25 mouse cellular contexts compared by ENCODE assay signal in the genomic region with DNA sequence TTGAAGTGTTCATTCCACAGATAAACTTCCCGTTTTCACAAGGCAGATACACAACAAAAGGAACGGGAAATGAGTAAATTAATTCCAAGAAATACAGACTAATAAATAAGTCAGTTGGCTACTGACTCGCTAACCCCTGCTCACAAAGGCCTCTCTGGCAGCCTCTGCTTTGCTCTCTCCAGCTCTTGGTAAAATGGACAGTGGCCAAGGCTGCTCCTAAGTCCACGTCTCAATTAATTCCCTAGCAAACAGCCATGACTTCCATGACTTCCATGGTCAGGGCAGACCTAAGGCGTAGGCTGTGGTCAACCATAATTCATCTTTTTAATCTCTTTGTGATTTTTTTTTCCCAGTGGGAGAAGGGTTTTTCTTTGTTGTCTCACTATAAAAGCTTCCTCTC. TPM values are rescaled to one million over a fixed set of nuclear protein-coding genes. Genes with fewer than 3 reads are reported as not detected.
DNase-seq lines count a peak whose midpoint lies in the region; ATAC-seq and TF ChIP-seq lines count a peak whose summit lies in the region.
"Had no signal": no experiment of that assay in that cellular context is flagged by ENCODE, and none has a peak within 500 bp of the region (broad histone marks: within the 10 kb centered on the region; RNA-seq: fewer than 3 reads in every experiment).

No protein-coding gene starts in this region.

- TF ChIP-seq POLR2A in cerebellum, adult 2 months (IDR thresholded peaks at IDR 0.05; ENCODE audit: borderline replicate concordance, insufficient read depth, low read length), result no peak
- TF ChIP-seq POLR2A in kidney, adult 2 months (IDR thresholded peaks at IDR 0.05; ENCODE audit: low read depth, low read length), result no peak

- H3K4me1 ChIP-seq in cerebellum, adult 2 months (ENCODE audit: control insufficient read depth, insufficient read depth, low read length), result no peaks in the 10 kb centered on the region
- no peaks in the 10 kb centered on the region for H3K4me1 ChIP-seq in kidney, adult 2 months (ENCODE audit: control insufficient read depth, insufficient read depth, low read length)
- H3K4me1 ChIP-seq: embryonic facial prominence, embryonic 13.5 days; stomach, embryonic 15.5 days had no signal

- 30% methylated on average over 5 of the region's 5 CpGs for WGBS in cerebellum, adult 2 months
- 53% methylated on average over 5 of the region's 5 CpGs for WGBS in kidney, adult 2 months

- ATAC-seq in megakaryocyte, adult 5-6 weeks (ENCODE audit: poor library complexity, severe bottlenecking), result no peak
- ATAC-seq: forebrain, postnatal 0 days; Patski had no signal

- no peak overlapping the region for H3K4me3 ChIP-seq in cerebellum, adult 2 months (replicated peaks; ENCODE audit: insufficient read depth, low read depth, low read length)
- H3K4me3 ChIP-seq in kidney, adult 2 months (ENCODE audit: insufficient read depth, low read depth, low read length), result no peak overlapping the region
- H3K4me3 ChIP-seq: embryonic facial prominence, embryonic 13.5 days; stomach, embryonic 15.5 days had no signal

- peak; percentile 65 to 68 for DNase-seq in cerebellum, postnatal 10 days
- DNase-seq in cerebellum, adult 2 months, result no peak
- peak; percentile 52 for DNase-seq in kidney, adult 2 months
- DNase-seq in kidney, adult 18-20 months, result no peak
- DNase-seq in ovary, adult 18-20 months (ENCODE audit: low spot score), result peak; percentile 30
- no peak for DNase-seq in ovary, postnatal 10 days (ENCODE audit: low spot score)
- DNase-seq in yolk sac, embryonic 10.5 days (ENCODE audit: low spot score), result no peak
- DNase-seq: B cell, adult 2 months; cerebellum, adult 8-10 months; forebrain, postnatal 0 days; gastrocnemius, postnatal 10 days; heart, postnatal 4 days; layer of hippocampus, postnatal 36 days; lung, adult 18-20 months; right cerebral cortex, adult 18-20 months; thymus, adult 2 months had no signal

- no peaks in the 10 kb centered on the region for H3K27me3 ChIP-seq in cerebellum, adult 2 months (ENCODE audit: control insufficient read depth, insufficient read depth, low read length)
- H3K27me3 ChIP-seq in kidney, adult 2 months (replicated peaks; ENCODE audit: control insufficient read depth, insufficient read depth, low read length), result no peaks in the 10 kb centered on the region
- H3K27me3 ChIP-seq: Patski; stomach, embryonic 15.5 days had no signal

- no peak for TF ChIP-seq CTCF in cerebellum, adult 2 months (IDR thresholded peaks at IDR 0.05; ENCODE audit: borderline replicate concordance, insufficient read depth, low read depth, low read length)
- TF ChIP-seq CTCF in kidney, adult 2 months (conservative IDR thresholded peaks at IDR 0.05; ENCODE audit: insufficient read depth, insufficient read length, low read depth, low read length), result no peak

- no peaks in the 10 kb centered on the region for H3K36me3 ChIP-seq in kidney, adult 2 months (ENCODE audit: control insufficient read depth, insufficient read depth, low read length)
- H3K36me3 ChIP-seq: embryonic facial prominence, embryonic 13.5 days; stomach, embryonic 15.5 days had no signal

- no peak overlapping the region for H3K27ac ChIP-seq in cerebellum, adult 2 months (ENCODE audit: insufficient read depth, low read length)
- no peak overlapping the region for H3K27ac ChIP-seq in kidney, adult 2 months (ENCODE audit: insufficient read depth, low read depth, low read length)
- H3K27ac ChIP-seq: embryonic facial prominence, embryonic 13.5 days; stomach, embryonic 15.5 days had no signal

RNA-seq across cellular contexts. Expression of a gene that starts 8.6 kb away (rescaled TPM):
- 1.1 TPM in 2 replicates for polyA plus RNA-seq in cerebellum, adult 2 months (2012; rRNA removed)
- polyA plus RNA-seq in kidney, adult 2 months (2012; rRNA removed), result 0.39 and 0.45 TPM in 2 replicates
- not detected in 2 replicates for total RNA-seq in megakaryocyte, adult 5-6 weeks (2015)
- total RNA-seq in megakaryocyte, adult 5-6 weeks (2017), result not detected in 2 replicates
- total RNA-seq: liver, adult 2 months had no signal
- polyA plus RNA-seq: liver, adult 2 months had no signal

RNA-seq across cellular contexts. Expression of a gene that starts 15.7 kb away (rescaled TPM):
- 10.2 and 11.2 TPM in 2 replicates for polyA plus RNA-seq in cerebellum, adult 2 months (2012; rRNA removed)
- 6.5 and 7.4 TPM in 2 replicates for polyA plus RNA-seq in kidney, adult 2 months (2012; rRNA removed)
- total RNA-seq in megakaryocyte, adult 5-6 weeks (2015), result 2.2 and 7.1 TPM in 2 replicates
- 1.9 and 3.1 TPM in 2 replicates for total RNA-seq in megakaryocyte, adult 5-6 weeks (2017)

RNA-seq across cellular contexts. Expression of a gene that starts 31.0 kb away (rescaled TPM):
- polyA plus RNA-seq in cerebellum, adult 2 months (2012; rRNA removed), result not detected in 2 replicates
- 0.11 TPM in 1 of 2 replicates, not detected in the other for polyA plus RNA-seq in kidney, adult 2 months (2012; rRNA removed)
- total RNA-seq in megakaryocyte, adult 5-6 weeks (2015), result not detected in 2 replicates
- not detected in 2 replicates for total RNA-seq in megakaryocyte, adult 5-6 weeks (2017)
- total RNA-seq: forebrain, postnatal 0 days; gastrocnemius, postnatal 10 days; heart, postnatal 4 days; layer of hippocampus, adult 18-20 months; layer of hippocampus, postnatal 36 days; left cerebral cortex, postnatal 36 days; liver, adult 2 months had no signal
- polyA plus RNA-seq: embryonic facial prominence, embryonic 13.5 days; forebrain, postnatal 0 days; liver, adult 2 months; small intestine, adult 2 months; thymus, adult 2 months; urinary bladder, adult 2 months had no signal

RNA-seq across cellular contexts. Expression of a gene that starts 59.9 kb away (rescaled TPM):
- polyA plus RNA-seq in cerebellum, adult 2 months (2012; rRNA removed), result 68.0 and 68.6 TPM in 2 replicates
- 42.1 and 46.3 TPM in 2 replicates for polyA plus RNA-seq in kidney, adult 2 months (2012; rRNA removed)
- total RNA-seq in megakaryocyte, adult 5-6 weeks (2015), result 53.9 and 57.4 TPM in 2 replicates
- 123 and 142 TPM in 2 replicates for total RNA-seq in megakaryocyte, adult 5-6 weeks (2017)

Comparison
In these comparisons a context has a peak if more than half of its experiments do, and no peak if none do; other contexts are left out.
1. DNase-seq: peak in cerebellum, postnatal 10 days (2 of 2), kidney, adult 2 months (single experiment) and ovary, adult 18-20 months (single experiment); none in cerebellum, adult 2 months (0 of 2), kidney, adult 18-20 months (single experiment), ovary, postnatal 10 days (single experiment) and yolk sac, embryonic 10.5 days (single experiment).